Mouse (Mus musculus) CH12.LX (cell line): Measurements from ENCODE around the gene Dgkg.

Experiments used
- POLR2A ChIP-seq: IDR thresholded peaks from 2 replicates; pipeline ENCODE4 v1.6.1; 2011; ENCODE audit warnings: low read depth, mild to moderate bottlenecking, improper control_type of control experiment, low read length
- POLR2AphosphoS2 ChIP-seq: IDR thresholded peaks from 2 replicates; pipeline ENCODE4 v1.6.1; 2011; ENCODE audit warnings: low read depth, low read length, improper control_type of control experiment

- TF ChIP-seq POLR2AphosphoS2, result no peak
- no peak for TF ChIP-seq POLR2A
Observed at GRCm38 (mm10) chr16:22583401-22583800, 73.6 kb downstream of the Dgkg start.
